Comparison of ENCODE assay signal across 5 mouse cellular contexts in the genomic region with DNA sequence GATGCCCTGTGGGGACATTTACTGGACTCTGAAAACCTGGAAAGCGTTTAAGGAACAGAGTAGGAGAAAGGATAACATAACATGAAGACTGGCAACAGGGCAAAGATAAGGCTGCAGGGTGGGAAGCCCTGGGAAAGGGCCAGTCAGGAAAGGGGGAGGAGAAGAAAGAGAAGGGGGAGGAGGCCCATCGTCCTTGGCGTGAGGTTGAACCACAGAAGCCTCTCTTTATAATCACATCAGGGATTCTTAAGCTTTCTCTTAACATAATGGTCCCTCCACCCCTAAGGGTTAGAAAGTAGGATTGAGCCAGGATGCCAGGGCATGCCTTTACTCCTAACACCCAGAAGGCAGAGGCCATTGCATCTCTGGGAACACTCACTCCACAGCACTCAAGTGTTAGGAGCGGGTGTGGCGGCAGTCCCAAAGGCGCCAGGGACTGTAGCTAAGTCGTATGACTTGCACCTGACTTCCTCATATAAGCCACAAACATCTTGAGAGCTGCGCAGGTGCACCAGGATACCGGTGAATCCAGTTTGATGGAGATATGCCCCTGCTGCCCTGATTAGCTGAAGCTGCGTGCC. TPM values are rescaled to one million over a fixed set of nuclear protein-coding genes. Genes with fewer than 3 reads are reported as not detected.
"Had no signal": no experiment of that assay in that cellular context is flagged by ENCODE, and none has a peak within 500 bp of the region (broad histone marks: within the 10 kb centered on the region; RNA-seq: fewer than 3 reads in every experiment).

No protein-coding gene starts in this region.

RNA-seq across cellular contexts. Expression of a gene that starts 1.2 kb away (rescaled TPM):
- polyA plus RNA-seq: intestine, embryonic 16.5 days; liver, embryonic 14.5 days; midbrain, embryonic 10.5 days had no signal

RNA-seq across cellular contexts. Expression of a gene that starts 33.7 kb away (rescaled TPM):
- polyA plus RNA-seq: midbrain, embryonic 10.5 days; midbrain, embryonic 13.5 days; myocyte had no signal
